Mouse (Mus musculus) cerebellum, adult 2 months (tissue): Measurements from ENCODE around the gene Rreb1.

ENCODE experiments used
- CTCF ChIP-seq: fragments of 200-500 bp; IDR thresholded peaks from 2 replicates; pipeline ENCODE4 v1.5.1; 2011; ENCODE audit warnings: low read depth, mild to moderate bottlenecking, control low read depth, low read length, moderate library complexity, borderline replicate concordance; ENCODE audit not compliant: insufficient read depth
- POLR2A ChIP-seq: fragments of 200-500 bp; IDR thresholded peaks from 2 replicates; pipeline ENCODE4 v1.6.1; 2011; ENCODE audit warnings: low read length, control low read depth, borderline replicate concordance; ENCODE audit not compliant: insufficient read depth

GRCm38 (mm10) chr13:37886024-37886423, 107.8 kb downstream of the Rreb1 start:
- TF ChIP-seq CTCF: no peak
- no peak for TF ChIP-seq POLR2A
